Mouse (Mus musculus) frontal cortex, postnatal 25 days (tissue): ENCODE data around the gene Slc2a4.
"Not testable (repeated sequence)": the region's sequence is repeated elsewhere in the genome, so short reads cannot be mapped to it uniquely, and the experiment has no call there.

Source experiments
- DNase-seq, 2 experiments: peaks; one replicate each; pipeline ENCODE4 v3.0.0; 2022; ENCODE audit warnings: low spot score in 2 of 2

The Slc2a4 gene

DNA sequence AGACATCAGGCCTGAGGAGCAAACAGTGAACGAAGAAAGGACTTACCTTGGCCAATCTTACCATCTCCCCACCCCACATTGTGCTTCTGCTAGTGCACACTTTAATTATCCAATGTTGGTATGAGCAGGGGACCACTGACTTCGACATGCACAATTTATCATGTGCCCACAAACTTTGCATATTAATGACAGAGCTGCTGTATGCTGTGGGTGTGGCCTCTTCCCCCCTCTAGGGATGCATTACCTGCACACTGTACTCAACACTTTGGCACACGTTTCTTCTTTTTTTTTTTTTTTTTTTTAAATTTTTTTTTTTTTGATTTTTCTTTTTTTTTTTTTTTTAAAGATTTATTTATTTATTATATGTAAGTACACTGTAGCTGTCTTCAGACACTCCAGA, 22.8 kb upstream of the Slc2a4 start:
- no peak for DNase-seq

GRCm38 (mm10) chr11:69970222-69970621, 22.2 kb upstream of the Slc2a4 start:
- no peak for DNase-seq

DNA sequence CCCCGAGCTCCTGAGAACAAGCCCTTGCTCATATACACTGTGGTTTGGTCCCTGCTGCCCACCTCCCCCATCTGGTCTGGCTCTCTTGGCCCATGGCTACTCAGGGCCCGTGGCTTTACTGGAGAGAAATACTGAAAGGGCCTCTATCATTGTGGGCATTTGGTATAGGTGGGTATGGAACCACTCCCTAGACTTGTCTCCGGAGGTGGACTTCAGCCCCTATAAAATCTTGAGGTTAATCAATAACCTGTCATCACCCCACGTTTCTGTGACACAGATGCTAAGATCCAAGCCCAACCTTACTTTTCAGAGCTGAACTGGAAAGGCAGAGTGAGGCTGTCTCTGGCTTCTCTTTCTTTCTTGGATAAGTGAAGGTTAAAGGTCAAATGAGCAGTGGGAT, 20.8 kb upstream of the Slc2a4 start:
- DNase-seq: no peak

DNA sequence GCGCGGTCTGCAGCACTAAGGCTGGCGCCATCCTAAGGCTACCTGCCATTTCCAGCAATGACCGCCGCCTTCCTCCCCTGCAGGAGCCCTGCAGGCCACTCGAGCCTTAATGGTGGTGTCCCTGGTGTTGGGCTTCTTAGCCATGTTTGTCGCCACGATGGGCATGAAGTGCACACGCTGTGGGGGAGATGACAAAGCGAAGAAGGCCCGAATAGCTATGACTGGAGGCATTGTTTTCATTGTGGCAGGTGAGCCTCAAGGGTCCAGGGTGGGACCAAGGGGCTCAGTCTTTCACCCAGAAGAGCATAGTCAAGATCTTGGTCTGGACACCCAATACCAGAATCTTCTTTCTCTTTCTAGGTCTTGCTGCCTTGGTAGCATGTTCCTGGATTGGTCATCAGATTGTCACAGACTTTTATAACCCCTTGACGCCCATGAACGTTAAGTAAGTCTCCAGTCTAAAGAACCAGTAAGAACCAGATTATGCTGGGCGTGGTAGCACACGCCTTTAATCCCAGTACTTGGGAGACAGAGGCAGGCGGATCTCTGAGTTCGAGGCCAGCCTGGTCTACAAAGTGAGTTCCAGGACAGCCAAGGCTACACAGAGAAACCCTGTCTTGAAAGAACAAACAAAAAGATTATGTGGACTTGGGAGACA, 19.0 kb upstream of the Slc2a4 start:
- DNase-seq: no peak

GRCm38 (mm10) chr11:69966006-69966859, 18.2 kb upstream of the Slc2a4 start:
- DNase-seq: no peak

- no peak for DNase-seq
These were observed 17.4 kb upstream of the Slc2a4 start for GRCm38 (mm10) chr11:69965271-69966005.

- DNase-seq: no peak
These were observed 16.8 kb upstream of the Slc2a4 start, which contains the start of gene Cldn7 for GRCm38 (mm10) chr11:69964650-69965270. TSS of gene Cldn7 (plus strand) at chr11:69964779.

GRCm38 (mm10) chr11:69961841-69962240, 13.9 kb upstream of the Slc2a4 start:
- no peak for DNase-seq

DNA sequence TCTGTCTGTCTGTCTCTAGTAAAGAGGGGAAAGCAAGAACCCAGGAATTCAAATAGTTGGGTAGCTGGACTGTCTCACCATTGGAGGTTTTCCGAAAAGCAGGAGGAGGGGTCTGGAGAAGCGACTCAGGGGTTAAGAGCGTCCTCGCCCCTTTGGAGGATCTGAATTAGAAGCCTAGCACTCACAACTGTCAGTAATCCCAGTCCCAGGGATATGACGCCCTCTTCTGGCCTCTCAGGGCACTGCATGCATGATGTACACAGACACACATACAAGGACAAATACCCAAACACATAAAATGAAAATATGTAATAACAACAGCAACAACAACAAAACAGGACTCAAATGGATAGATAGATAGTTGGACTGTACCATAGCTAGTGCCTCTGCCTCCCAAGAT, 12.6 kb upstream of the Slc2a4 start:
- no peak for DNase-seq

GRCm38 (mm10) chr11:69956218-69956617, 8.2 kb upstream of the Slc2a4 start:
- no peak for DNase-seq

GRCm38 (mm10) chr11:69955618-69956017, 7.6 kb upstream of the Slc2a4 start:
- not testable (repeated sequence) for DNase-seq

DNA sequence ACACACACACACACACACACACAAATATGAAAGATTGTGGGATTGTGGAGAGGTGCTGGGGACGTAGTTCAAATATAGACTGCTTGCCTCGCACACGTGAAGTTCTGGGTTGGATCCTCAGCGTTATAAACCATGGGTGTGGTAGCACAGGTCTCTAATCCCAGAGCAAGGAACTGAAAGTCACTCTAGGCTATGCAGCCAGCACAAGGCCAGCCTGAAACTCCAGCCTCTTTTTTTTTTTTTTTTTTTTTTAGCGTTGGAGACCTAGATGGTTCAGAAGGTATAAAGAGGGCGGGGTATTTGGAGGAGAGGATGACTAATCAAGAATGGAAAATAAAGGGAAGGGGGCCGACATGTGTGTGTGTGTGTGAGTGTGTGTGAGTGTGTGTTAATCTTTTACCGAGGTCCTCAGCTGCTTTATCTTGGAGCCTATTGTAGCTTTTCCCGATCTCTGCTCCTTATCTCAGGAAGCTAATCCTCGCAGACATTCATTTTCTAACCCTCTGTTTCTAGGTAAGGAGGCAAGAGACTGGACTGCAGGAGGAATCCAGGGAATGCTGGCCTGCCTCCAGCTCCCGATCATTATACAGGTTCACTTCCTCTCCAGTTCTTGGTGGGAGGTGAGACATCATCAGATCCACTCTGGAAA, 5.4 kb upstream of the Slc2a4 start:
- no peak for DNase-seq

- DNase-seq: no peak
These were observed 4.3 kb upstream of the Slc2a4 start for GRCm38 (mm10) chr11:69952274-69952673.

DNA sequence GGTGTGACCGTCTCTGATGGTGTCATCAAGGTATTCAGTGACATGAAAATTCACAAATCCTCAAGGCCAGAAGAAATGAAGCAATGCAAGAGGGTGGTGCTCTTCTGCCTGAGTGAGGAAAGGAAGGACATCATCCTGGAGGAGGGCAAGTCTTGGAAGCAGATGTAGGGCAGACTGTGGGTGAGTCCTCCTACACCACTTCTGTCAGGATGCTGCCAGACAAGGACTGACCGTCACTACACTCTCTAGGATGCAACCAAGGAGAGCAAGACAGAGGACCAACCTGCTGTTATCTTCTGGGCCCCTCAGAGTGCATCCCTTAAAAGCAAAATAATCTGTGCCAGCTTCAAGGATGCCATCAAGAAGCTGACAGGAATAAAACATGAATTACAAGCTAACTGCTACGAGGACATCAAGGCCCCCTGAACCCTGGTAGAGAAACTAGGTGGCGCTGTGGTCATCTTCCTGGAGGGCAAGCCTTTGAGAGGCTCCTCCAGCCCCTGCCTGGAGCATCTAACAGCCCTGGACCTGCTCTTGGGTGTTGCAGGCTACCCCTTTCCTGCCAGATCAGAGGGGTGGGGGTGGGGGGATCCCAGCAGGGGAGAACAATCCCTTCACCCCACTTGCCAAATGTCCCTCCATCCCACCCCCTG, 2.9 kb upstream of the Slc2a4 start:
- DNase-seq: no peak

GRCm38 (mm10) chr11:69948763-69949150, 769 bp upstream of the Slc2a4 start:
- peak; percentile 59 to 61 for DNase-seq

DNA sequence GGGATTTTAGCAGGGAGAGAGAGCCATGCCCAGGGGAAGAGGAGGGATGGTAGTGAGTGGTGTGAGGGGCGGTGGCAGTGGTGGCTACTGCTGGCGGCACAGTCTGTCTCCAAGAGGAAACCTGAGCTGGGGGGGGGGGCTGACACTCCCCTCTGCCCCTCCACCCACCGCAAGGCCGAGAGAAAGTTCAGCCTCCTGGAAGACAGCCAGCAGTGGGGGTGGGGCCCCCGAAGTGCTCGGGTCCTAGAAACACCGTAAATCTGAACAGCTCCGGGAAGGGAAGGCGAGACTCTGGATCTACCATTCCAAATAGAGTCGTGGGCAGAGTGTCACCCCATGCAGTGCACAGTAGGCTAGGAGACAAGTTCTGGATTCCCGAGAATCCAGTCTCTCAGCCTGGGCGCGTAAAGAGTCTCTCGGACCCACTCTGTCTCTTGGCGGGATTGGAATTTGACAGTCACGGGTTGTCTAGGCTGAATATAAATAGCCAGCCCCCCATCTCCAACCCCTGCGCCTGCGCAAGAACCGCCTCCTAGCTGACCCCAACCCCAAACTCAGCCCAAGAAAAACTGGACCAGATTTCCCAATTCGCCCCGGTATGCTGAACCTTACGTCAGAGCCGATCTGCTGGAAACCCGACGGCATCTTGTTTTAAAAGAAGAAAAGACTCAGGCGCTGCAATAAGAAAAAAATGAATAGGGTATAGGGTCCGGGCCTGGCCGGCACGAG, 487 bp downstream of the Slc2a4 start:
- DNase-seq: no peak

- DNase-seq: no peak
These were observed 1.7 kb downstream of the Slc2a4 start for GRCm38 (mm10) chr11:69945997-69946891.

GRCm38 (mm10) chr11:69945216-69945615, 2.8 kb downstream of the Slc2a4 start:
- DNase-seq: no peak

DNA sequence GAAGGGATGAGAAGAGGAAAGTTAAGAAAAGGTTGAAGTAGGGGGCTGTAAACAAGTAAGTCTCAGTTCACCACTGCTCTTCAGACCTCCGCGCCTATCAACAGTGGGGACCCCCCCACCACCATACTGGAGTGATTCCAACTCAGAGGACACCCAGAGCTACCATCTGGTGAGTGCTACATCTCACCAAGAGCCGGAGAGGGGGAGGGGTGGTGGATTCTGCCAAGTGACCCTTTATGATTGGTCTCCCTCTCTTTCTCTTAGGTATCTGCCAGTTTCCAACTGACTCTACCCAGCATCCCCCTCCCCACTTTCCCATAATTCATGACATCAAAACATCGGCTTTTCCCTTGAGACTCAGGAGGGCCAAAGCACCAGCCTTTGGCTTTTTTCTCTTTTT, 7.0 kb downstream of the Slc2a4 start:
- no peak for DNase-seq
